Mouse (Mus musculus): ENCODE data around the gene B2m. TPM values are rescaled to one million over a fixed set of nuclear protein-coding genes. Genes with fewer than 3 reads are reported as not detected.

B2m gene
- 473 and 557 TPM in 2 replicates for polyA plus RNA-seq (2012; rRNA removed)

GRCm38 (mm10) chr2:122147508-122148241, at the start of gene B2m:
B2m (plus strand) TSS chr2:122147686.

GRCm38 (mm10) chr2:122117961-122118958, 29.2 kb upstream of the B2m start, which contains the start of gene Spg11:
Spg11 (minus strand) TSS chr2:122118386.

GRCm38 (mm10) chr2:122160680-122161079, 13.2 kb downstream of the B2m start, which contains the start of gene Trim69:
Trim69 (plus strand) TSS chr2:122160700.

GRCm38 (mm10) chr2:122186106-122186505, 38.6 kb downstream of the B2m start, which contains the start of the genes Patl2 and Terb2:
Patl2 (minus strand) TSS chr2:122186189.
Terb2 (plus strand) TSS chr2:122186272.

Other genes with a start within 250 kb of the B2m start
- 5.8 and 6.3 TPM in 2 replicates for gene Ctdspl2, start 191.7 kb upstream of the B2m start, polyA plus RNA-seq (2012; rRNA removed)
- gene Mageb3, start 191.6 kb upstream of the B2m start, polyA plus RNA-seq (2012; rRNA removed), result 0.02 and 0.06 TPM in 2 replicates
- gene Eif3j1, start 119.1 kb upstream of the B2m start, polyA plus RNA-seq (2012; rRNA removed), result 10.2 and 10.8 TPM in 2 replicates
- gene Spg11, start 29.3 kb upstream of the B2m start, polyA plus RNA-seq (2012; rRNA removed), result 2.9 and 3.1 TPM in 2 replicates
- 0.05 and 0.07 TPM in 2 replicates for gene Trim69, start 13.0 kb downstream of the B2m start, polyA plus RNA-seq (2012; rRNA removed)
- 0.13 and 0.18 TPM in 2 replicates for gene Patl2, start 38.5 kb downstream of the B2m start, polyA plus RNA-seq (2012; rRNA removed)
- not detected in 2 replicates for gene Terb2, start 38.6 kb downstream of the B2m start, polyA plus RNA-seq (2012; rRNA removed)
- gene Sord, start 87.1 kb downstream of the B2m start, polyA plus RNA-seq (2012; rRNA removed), result 131 and 161 TPM in 2 replicates
- 0.01 and 0.02 TPM in 2 replicates for gene Duox2, start 150.8 kb downstream of the B2m start, polyA plus RNA-seq (2012; rRNA removed)
- not detected in 2 replicates for gene Duoxa2, start 151.2 kb downstream of the B2m start, polyA plus RNA-seq (2012; rRNA removed)
- 0.03 TPM in 1 of 2 replicates, not detected in the other for gene Duoxa1, start 166.0 kb downstream of the B2m start, polyA plus RNA-seq (2012; rRNA removed)
- gene Duox1, start 168.0 kb downstream of the B2m start, polyA plus RNA-seq (2012; rRNA removed), result not detected in 2 replicates
- 6.4 and 7.1 TPM in 2 replicates for gene Shf, start 221.5 kb downstream of the B2m start, polyA plus RNA-seq (2012; rRNA removed)